Mouse (Mus musculus) splenic B cell, adult 2 months (primary cell): ENCODE data around the gene Kmt5b.

ENCODE experiments used
- DNase-seq: peaks from one replicate; pipeline ENCODE4 v3.0.0-alpha.2; 2011; ENCODE audit warnings: low read depth, low spot score
- H3K27me3 ChIP-seq: 2 replicates; pipeline ENCODE4 v1.6.1; 2012; ENCODE audit warnings: mild to moderate bottlenecking, low read length, moderate library complexity, mixed read lengths; ENCODE audit not compliant: control insufficient read depth, poor library complexity, insufficient read depth, severe bottlenecking
- H3K36me3 ChIP-seq: 2 replicates; pipeline ENCODE4 v1.6.1; 2012; ENCODE audit warnings: mild to moderate bottlenecking, low read length, moderate library complexity, mixed read lengths; ENCODE audit not compliant: control insufficient read depth, poor library complexity, insufficient read depth, severe bottlenecking

Kmt5b gene

DNA sequence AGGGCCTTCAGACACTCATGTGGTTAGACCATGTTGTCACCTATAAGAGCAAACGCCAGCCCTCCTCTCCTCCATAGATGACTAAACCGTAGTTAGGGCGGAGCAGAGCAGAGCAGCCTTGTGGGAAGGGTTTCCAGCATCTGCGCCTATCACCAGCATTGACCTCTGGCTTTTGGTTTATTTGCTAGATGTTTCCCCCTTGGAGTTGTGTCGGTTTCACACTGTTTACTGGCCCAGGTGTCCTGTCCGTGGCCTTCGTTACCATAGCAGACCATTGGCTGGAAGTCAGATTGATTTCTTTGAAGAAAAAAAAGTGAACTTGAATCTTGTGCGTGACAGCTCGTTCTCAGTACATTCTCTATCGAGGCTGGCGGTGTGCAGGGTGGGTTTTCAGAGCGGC, 48.6 kb downstream of the Kmt5b start:
- no peak for DNase-seq
- Histone ChIP-seq H3K36me3 (peaks cover 7% of the 10 kb centered on the region), H3K27me3 (no peaks in the 10 kb centered on the region)

DNA sequence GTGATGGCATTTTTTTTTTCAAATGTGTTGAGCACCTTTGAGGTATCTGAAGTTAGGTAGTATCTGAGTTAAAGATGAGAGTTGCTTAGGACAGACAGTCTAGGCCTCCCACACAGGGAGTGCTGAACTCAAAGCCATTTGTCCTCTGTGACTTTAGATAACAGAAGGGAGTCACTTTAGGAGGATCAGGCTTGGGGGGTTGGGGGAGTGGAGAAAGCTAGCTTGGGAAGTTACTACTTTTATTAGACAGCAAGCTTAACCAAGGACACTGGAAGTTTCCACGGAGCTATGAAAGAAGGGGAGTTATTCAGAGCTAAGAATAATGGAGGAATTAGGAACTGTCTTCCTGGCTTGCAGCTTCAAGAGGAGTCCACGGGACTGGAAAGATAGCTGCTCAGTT, 51.9 kb downstream of the Kmt5b start:
- Histone ChIP-seq H3K27me3 (no peaks in the 10 kb centered on the region), H3K36me3 (peaks cover 7% of the 10 kb centered on the region)
- DNase-seq = no peak

DNA sequence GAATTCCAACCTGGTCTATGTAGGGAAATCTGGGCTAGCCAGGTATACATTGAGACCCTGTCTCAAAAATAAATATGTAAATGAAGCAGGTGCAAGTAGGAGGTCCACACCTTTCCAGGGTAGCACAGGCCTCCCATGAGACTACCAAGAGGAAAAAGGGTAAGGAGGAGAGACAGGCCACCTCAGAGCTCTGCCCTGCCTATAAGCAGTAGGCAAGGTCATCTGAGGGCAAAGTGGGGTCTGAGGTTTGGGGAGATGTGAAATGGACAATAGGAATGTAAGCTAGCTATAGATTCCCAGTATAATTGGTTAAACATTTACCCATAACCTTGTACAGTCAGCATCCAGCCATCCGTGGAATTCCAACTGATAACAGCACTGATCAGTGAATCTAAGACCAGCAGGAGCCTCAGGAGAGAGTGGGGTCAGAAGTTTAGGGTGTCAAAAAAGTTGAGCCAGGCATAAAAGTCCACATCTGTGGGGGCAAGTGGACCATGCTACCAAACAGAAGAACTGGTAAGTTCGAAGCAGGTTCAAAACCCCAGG, 52.8 kb downstream of the Kmt5b start:
- no peak for DNase-seq

DNA sequence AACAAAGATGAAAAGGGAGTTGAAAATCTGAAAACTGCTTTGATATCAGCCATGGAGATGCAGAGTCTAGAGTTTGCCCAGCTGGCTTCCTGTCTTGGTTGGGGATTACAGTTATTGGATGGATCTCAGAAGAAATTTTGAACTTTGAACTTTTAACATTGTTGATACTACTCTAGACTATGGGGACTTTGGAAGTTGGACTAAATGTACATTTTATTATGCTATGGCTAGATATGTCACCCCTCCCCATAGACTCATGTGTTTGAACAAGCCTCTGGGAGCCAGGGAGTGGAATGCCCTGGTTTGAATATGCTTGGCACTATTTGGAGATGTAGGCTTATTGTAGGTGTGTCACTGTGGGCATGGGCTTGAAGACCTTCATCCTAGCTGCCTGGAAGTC, 57.8 kb downstream of the Kmt5b start:
- no peaks in the 10 kb centered on the region for H3K36me3 ChIP-seq
- no peak for DNase-seq
- H3K27me3 ChIP-seq = no peaks in the 10 kb centered on the region; the same call in 1 of the 2 replicates

More for the DNA sequence above, 52.8 kb downstream of the Kmt5b start:
- Histone ChIP-seq H3K36me3 (peaks cover 7% of the 10 kb centered on the region; the same call in 1 of the 2 replicates), H3K27me3 (no peaks in the 10 kb centered on the region; the same call in 1 of the 2 replicates)

- no peak for DNase-seq
- Histone ChIP-seq H3K36me3 (no peaks in the 10 kb centered on the region), H3K27me3 (no peaks in the 10 kb centered on the region; the same call in 1 of the 2 replicates)
These were observed 62.6 kb downstream of the Kmt5b start for GRCm38 (mm10) chr19:3829863-3830262.

- no peaks in the 10 kb centered on the region for H3K36me3 ChIP-seq
- DNase-seq = no peak
- no peaks in the 10 kb centered on the region for H3K27me3 ChIP-seq
These were observed 64.5 kb downstream of the Kmt5b start for GRCm38 (mm10) chr19:3831716-3832115.

DNA sequence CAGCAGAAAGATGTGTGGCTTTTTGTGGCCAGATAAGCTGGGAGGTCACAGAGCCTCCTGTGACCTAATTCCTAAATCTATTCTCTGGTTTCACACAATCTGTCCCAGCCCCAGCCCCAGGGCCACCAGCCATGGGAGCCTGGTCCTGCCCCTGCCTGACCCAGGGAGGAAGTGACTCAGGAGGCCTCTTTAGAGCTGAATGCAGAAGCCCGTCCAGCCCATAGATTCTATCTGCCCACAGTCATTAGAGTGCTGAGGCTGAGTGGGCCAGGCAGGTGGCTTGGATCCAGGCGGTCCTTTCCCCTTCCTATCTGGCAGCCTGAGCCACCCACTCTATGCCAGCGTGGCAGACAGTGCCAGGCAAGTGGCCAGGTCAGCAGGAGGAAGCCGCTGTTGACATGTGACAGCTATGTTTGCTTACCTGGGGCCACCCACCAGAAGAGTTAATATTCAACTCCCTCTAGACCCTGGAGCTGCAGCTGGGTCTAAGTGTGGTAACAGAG, 65.7 kb downstream of the Kmt5b start:
- no peak for DNase-seq
- H3K36me3 ChIP-seq = no peaks in the 10 kb centered on the region

DNA sequence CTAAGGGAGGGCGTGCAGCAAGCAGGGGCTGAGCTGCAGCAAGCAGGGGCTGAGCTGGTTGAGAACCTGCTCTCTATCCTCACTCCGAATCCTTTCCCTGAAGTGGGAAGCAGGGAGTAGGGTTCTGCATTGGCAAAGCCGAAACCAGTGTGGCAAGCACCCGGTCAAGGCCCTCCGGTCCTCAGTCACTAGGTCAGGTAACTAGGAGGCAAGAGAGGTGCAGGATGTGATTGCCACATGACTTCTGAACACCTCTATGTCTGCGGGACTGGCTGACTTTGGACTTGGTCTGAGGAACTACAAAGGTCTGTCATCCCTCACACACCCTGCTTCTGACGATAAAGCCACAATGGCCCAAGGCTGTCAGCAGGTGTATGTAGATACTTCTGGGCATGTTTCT, 67.1 kb downstream of the Kmt5b start:
- Histone ChIP-seq H3K36me3 (no peaks in the 10 kb centered on the region), H3K27me3 (no peaks in the 10 kb centered on the region)
- no peak for DNase-seq

More for the DNA sequence above, 65.7 kb downstream of the Kmt5b start:
- H3K27me3 ChIP-seq = no peaks in the 10 kb centered on the region

DNA sequence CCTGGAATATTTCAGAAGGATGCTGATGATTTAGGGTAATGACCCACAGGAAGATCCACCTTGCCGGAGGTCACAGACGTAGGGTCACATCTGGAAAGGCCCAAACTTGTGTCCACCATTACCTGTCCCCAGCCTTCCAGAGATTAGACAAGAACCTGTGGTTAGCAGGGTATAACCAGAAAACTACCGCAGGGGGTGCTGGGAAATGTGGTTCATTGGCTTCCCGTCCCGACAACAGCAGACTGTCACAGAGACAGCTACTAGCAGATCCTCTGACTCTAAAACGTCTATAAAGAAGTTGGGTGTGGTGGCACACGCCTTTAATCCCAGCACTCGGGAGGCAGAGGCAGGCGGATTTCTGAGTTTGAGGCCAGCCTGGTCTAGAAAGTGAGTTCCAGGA, 69.6 kb downstream of the Kmt5b start:
- Histone ChIP-seq H3K36me3 (no peaks in the 10 kb centered on the region), H3K27me3 (no peaks in the 10 kb centered on the region)
- DNase-seq = no peak

DNA sequence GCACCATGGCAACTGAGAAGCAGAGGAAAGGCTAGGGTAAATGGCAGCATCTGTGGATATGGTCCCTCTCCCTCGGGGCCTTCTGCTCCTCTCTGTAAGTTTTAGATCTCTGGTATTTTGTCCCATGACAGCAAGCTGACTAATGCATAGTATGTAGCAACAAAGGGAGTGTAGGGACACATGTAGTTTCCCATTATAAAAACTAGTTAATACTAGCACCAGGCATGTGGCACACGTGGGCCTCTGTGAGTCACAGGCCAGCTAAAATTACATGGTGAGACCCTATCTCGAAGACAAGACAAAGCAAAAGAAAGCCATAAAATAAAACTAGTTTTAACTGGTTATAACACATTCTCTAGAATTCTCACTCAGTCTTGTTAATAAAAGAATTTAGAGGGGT, 71.7 kb downstream of the Kmt5b start:
- no peak for DNase-seq
- Histone ChIP-seq H3K27me3 (no peaks in the 10 kb centered on the region), H3K36me3 (no peaks in the 10 kb centered on the region)

DNA sequence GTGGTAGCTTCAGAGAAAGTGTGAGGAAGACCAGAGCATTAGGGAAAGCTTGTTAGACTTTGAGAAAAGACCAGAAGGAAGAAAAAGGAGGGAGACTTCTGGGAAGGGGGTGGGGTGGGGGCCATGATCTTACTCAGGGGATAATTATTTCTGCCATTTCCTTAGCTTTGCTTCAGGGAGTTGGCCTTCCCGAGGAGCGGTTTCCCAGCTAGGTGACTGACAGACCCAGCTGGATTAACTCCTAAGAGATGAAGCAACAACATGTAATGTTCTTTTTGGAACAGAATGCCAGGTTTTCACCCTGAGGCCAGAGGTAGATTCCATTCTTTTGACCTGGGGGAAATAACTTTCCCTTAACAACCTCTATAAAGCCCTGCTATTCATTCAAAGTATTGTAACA, 72.5 kb downstream of the Kmt5b start:
- DNase-seq = no peak
- Histone ChIP-seq H3K36me3 (no peaks in the 10 kb centered on the region), H3K27me3 (no peaks in the 10 kb centered on the region)

- no peak for DNase-seq
- no peaks in the 10 kb centered on the region for H3K27me3 ChIP-seq
- no peaks in the 10 kb centered on the region for H3K36me3 ChIP-seq
These were observed 73.0 kb downstream of the Kmt5b start for GRCm38 (mm10) chr19:3840214-3840651.

DNA sequence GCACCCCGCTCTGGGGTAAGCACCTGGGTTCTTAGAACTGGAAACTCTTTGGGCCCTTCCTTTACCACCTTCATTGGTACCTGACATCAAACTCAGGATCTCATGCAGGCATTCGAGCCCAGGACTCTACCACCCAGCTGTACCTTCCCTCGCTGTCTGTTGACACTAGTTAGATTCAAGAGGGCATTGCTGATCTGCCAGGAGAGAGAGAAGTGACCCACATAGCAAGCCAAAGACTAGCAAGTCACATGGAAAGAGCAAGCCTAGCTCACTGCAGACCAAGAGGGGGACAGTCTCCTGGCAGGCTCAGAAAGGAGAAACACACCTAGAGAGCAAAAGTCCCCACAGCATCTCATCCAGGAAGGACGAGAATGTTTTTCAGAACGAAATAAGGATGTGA, 73.5 kb downstream of the Kmt5b start:
- no peak for DNase-seq
- Histone ChIP-seq H3K36me3 (no peaks in the 10 kb centered on the region), H3K27me3 (no peaks in the 10 kb centered on the region)

GRCm38 (mm10) chr19:3842359-3843148, 75.3 kb downstream of the Kmt5b start:
- H3K36me3 ChIP-seq = no peaks in the 10 kb centered on the region
- no peak for DNase-seq

GRCm38 (mm10) chr19:3843629-3844028, 76.4 kb downstream of the Kmt5b start:
- H3K27me3 ChIP-seq = no peaks in the 10 kb centered on the region
- DNase-seq = no peak

More at GRCm38 (mm10) chr19:3842359-3843148, 75.3 kb downstream of the Kmt5b start:
- no peaks in the 10 kb centered on the region for H3K27me3 ChIP-seq

More at GRCm38 (mm10) chr19:3843629-3844028, 76.4 kb downstream of the Kmt5b start:
- H3K36me3 ChIP-seq = no peaks in the 10 kb centered on the region
